Mouse (Mus musculus): ENCODE data around the gene Fbxo2.

Fbxo2 gene

GRCm38 (mm10) chr4:148160436-148161390 is at the start of gene Fbxo2, which contains the start of gene Fbxo44:
Gene Fbxo2 (plus strand): TSS chr4:148160621.
Gene Fbxo44 (minus strand): TSS chr4:148160482.
- CTCF ChIA-PET: interaction anchor here (0.7 to 1.0 kb wide), 3 partner anchors 16 to 48 kb away, joined by 3 to 5 read pairs (median 3); no protein-coding TSS in a partner anchor

DNA sequence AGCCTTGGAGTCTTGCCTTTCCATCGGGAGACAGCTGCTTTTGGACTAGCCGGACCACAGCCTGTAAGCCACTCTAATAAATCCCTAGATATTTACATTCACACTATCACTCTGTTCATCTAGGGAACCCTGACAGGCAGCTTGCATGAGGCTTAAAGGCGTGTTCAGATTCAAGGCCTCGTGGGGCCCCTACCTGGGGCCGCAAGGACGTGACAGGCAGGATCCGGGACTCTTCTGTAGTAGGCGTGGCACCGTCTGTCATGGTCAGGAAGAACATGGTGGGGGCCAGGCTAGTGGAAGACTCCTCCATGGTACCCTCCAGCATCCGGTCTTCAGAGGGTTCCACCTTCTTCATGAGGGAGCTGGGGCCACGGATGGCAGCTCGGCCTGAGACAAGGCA is 47.9 kb upstream of the Fbxo2 start:
- CTCF ChIA-PET: interaction anchor here (1.0 kb wide), 1 partner anchor 48 kb away, joined by 3 read pairs; the partner anchor contains the start of genes Fbxo2 and Fbxo44

- CTCF ChIA-PET: interaction anchor here (0.7 to 1.7 kb wide), 6 partner anchors 26 to 58 kb away, joined by 3 to 19 read pairs (median 6); no protein-coding TSS in a partner anchor
Measured at GRCm38 (mm10) chr4:148114758-148115391, 45.5 kb upstream of the Fbxo2 start.

- CTCF ChIA-PET: interaction anchor here (0.7 to 1.7 kb wide), 6 partner anchors 25 to 58 kb away, joined by 3 to 19 read pairs (median 6); no protein-coding TSS in a partner anchor
Measured at GRCm38 (mm10) chr4:148115467-148115866, 45.0 kb upstream of the Fbxo2 start.

DNA sequence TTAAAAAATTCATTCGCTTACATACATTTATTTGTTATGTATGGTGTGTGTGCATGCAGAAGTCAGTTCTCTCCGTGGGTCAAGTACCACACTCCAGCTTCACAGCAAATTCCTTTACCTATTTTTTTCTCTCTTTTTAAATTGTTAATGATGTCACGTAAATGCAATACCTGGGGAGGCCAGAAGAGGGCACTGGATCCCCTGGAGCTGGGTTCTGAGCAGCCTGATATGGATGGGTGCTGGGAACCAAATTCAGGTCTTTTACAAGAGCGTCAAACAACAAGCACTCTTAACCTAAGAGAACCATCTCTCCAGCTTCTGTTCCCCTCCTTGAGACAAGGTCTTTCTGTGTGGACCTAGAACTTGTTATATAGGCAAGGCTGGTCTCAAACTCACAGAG is 43.8 kb upstream of the Fbxo2 start:
- CTCF ChIA-PET: interaction anchor here (0.9 kb wide), 1 partner anchor 32 kb away, joined by 4 read pairs; no protein-coding TSS in a partner anchor

GRCm38 (mm10) chr4:148117392-148117791 is 43.0 kb upstream of the Fbxo2 start:
- CTCF ChIA-PET: interaction anchor here (0.8 kb wide), 1 partner anchor 46 kb away, joined by 3 read pairs; no protein-coding TSS in a partner anchor

GRCm38 (mm10) chr4:148119578-148119977 is 40.8 kb upstream of the Fbxo2 start:
- CTCF ChIA-PET: interaction anchor here (1.6 kb wide), 1 partner anchor 44 kb away, joined by 4 read pairs; no protein-coding TSS in a partner anchor

DNA sequence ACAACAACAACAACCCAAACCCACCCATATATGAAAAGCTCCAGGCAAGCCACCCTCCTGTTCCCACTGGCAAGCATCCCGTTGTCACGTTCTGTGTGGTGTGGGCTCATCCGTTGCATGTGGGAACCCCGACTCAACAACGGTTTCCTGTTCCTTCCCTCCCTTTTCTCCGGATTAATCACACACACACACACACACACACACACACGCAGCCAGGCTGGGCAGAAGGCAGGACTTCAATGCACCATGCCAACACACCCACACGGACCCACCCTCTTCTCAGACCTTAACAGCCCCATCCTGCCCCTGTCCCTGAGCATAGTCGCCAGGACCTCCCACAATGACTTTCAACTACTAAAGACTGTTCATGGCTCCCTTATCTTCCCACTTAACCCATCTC is 39.9 kb upstream of the Fbxo2 start:
- CTCF ChIA-PET: interaction anchor here (0.7 kb wide), 1 partner anchor 27 kb away, joined by 3 read pairs; no protein-coding TSS in a partner anchor

GRCm38 (mm10) chr4:148121362-148121761 is 39.1 kb upstream of the Fbxo2 start:
- CTCF ChIA-PET: no interaction called here

GRCm38 (mm10) chr4:148121982-148122693 is 38.3 kb upstream of the Fbxo2 start:
- CTCF ChIA-PET: interaction anchor here (0.6 kb wide), 1 partner anchor 726 kb away, joined by 4 read pairs; no protein-coding TSS in a partner anchor

GRCm38 (mm10) chr4:148122694-148123066 is 37.7 kb upstream of the Fbxo2 start:
- CTCF ChIA-PET: no interaction called here

- CTCF ChIA-PET: no interaction called here
Measured at GRCm38 (mm10) chr4:148128241-148128640, 32.2 kb upstream of the Fbxo2 start.

DNA sequence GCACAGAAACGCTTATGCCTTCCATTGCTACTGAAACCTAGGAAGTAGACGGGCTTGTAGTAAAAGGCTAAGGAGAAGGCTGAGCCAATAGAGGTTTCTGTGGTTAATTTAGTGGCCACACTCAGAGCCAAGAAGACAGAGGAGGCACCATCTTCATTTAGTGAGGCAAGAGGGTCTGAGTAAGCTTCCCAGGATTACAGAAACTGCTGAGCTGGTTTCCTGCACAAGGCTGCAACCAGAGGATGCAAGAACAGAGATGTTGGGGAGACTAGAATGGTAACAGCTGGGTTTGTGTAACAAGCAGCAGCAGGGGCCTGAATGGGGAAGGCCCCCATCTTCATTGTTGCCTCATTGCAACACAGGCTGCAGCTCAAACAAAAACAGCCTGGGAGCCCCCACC is 31.7 kb upstream of the Fbxo2 start:
- CTCF ChIA-PET: no interaction called here

DNA sequence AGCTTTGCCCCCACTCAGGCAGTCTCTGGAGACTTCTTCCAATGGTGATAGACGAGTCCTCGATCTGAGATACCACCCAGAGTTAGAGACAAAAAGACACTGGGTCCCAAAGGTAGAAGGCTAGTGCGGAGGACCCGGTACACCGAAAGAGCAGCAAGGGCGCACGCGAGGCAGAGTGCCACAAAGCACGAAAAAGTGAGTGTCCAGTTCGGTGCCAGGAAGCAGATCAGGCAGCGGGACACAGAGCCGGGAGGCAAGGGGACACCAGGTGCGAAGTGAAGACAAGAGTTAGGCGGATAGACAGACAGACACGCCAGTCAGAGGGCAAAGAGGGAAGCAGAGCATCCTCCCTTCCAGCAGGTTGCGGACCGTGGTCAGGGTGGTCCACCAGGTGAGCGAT is 30.3 kb upstream of the Fbxo2 start, which contains the start of gene Mad2l2:
TSS of gene Mad2l2 (plus strand) at position 252 of the 400 bp plus-strand sequence.
- CTCF ChIA-PET: no interaction called here

GRCm38 (mm10) chr4:148130561-148131413 is 29.6 kb upstream of the Fbxo2 start, which contains the start of gene Draxin:
Gene Draxin (minus strand): TSS chr4:148130698.
- CTCF ChIA-PET: no interaction called here

DNA sequence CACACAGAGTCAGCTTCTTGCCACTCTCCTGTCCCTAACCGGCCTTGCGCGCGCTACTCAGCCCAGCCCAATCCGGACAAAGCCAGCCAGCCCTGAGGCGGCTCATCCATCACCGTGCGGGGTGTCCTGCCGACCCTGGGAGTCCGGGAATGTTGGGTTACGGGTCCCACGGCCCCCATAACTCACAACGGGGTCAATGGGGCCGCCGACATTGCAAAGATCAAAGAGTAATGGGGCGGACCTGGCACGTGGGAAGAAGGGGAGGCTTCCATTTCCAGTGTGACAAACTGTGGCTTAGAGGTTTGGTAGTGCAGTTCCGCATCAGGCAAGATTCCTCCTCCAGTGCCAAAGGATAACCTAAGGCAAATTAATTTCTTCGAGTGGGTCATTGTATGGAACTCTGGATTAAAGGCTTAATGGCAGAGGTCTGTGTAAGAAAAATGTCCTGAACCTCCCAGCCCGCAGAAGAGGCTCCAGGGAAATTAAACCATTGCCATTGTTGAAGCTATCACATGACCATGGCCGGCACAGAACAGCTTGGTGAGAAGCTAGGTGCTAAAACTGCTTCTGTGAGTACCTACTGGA is 28.8 kb upstream of the Fbxo2 start:
- CTCF ChIA-PET: no interaction called here

GRCm38 (mm10) chr4:148134988-148135387 is 25.4 kb upstream of the Fbxo2 start:
- CTCF ChIA-PET: no interaction called here

DNA sequence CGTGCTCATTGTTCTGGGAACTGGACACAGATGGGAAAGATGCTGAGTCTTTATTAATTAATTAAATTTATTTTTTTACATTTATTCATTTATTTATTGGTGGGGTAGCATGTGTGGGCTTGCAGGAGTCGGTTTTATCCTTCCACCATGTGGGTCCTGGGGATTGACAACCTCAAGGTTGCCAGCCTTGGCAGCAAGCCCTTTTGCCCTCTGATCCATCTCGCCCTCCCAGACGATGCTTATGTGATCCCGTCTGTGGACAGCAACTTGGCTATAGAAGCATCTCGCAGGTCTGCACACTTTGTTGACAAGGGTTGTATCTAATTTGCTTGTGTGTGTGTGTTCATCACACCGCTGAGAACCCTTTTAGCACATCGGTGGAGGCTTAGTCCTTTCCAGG is 22.9 kb upstream of the Fbxo2 start:
- CTCF ChIA-PET: no interaction called here

- CTCF ChIA-PET: interaction anchor here (0.9 to 1.6 kb wide), 2 partner anchors 12 to 21 kb away, joined by 4 to 5 read pairs; partner anchors contain the start of genes Fbxo2, Fbxo44 and Fbxo6
Measured at GRCm38 (mm10) chr4:148139767-148140097, 20.7 kb upstream of the Fbxo2 start.

Measured in spleen, embryonic (tissue).